Mouse (Mus musculus) embryonic facial prominence, embryonic 10.5 days (tissue): Measurements from ENCODE around the gene Nme4. TPM values are rescaled to one million over a fixed set of nuclear protein-coding genes. Genes with fewer than 3 reads are reported as not detected.
"Not testable (repeated sequence)": the region's sequence is repeated elsewhere in the genome, so short reads cannot be mapped to it uniquely, and the experiment has no call there.

Experiments
- DNase-seq: peaks from one replicate; pipeline ENCODE4 v3.0.0-alpha.2; 2017; ENCODE audit warnings: low spot score
- H3K27ac ChIP-seq: fragments of 300-500 bp; sonication (generic); replicated peaks from 2 replicates; pipeline ENCODE4 v1.5.1; 2016; ENCODE audit warnings: mild to moderate bottlenecking
- H3K27me3 ChIP-seq: fragments of 300-500 bp; sonication (generic); replicated peaks from 2 replicates; pipeline ENCODE4 v1.6.1; 2016; ENCODE audit warnings: low read depth, mild to moderate bottlenecking; ENCODE audit not compliant: poor library complexity, severe bottlenecking
- H3K36me3 ChIP-seq: fragments of 300-500 bp; sonication (generic); replicated peaks from 2 replicates; pipeline ENCODE4 v1.6.1; 2016; ENCODE audit warnings: mild to moderate bottlenecking, moderate library complexity
- H3K4me1 ChIP-seq: fragments of 300-500 bp; sonication (generic); 2 replicates; pipeline ENCODE4 v1.6.1; 2016
- H3K4me3 ChIP-seq: fragments of 300-500 bp; sonication (generic); 2 replicates; pipeline ENCODE4 v1.5.1; 2016; ENCODE audit warnings: mild to moderate bottlenecking, moderate library complexity
- H3K9me3 ChIP-seq: fragments of 300-500 bp; sonication (generic); 2 replicates; pipeline ENCODE4 v1.6.1; 2016; ENCODE audit warnings: mild to moderate bottlenecking
- WGBS: fragments of 180-500 bp; shearing (Covaris S2); methylation state at CpG from one replicate; pipeline ENCODE4 v1.1.7; 2016; 5-methylcytosine and 5-hydroxymethylcytosine counted together
- polyA plus RNA-seq: library from polyadenylated mRNA; unstranded; fragments of >200 nt; fragmentation: Nextera tagmentation; extraction: Ambion mirVana; gene quantifications from 2 replicates; pipeline ENCODE4 v1.2.1, GENCODE M21; 2016

The Nme4 gene
- polyA plus RNA-seq, 1 experiment from 2014 or later, result 159 TPM

DNA sequence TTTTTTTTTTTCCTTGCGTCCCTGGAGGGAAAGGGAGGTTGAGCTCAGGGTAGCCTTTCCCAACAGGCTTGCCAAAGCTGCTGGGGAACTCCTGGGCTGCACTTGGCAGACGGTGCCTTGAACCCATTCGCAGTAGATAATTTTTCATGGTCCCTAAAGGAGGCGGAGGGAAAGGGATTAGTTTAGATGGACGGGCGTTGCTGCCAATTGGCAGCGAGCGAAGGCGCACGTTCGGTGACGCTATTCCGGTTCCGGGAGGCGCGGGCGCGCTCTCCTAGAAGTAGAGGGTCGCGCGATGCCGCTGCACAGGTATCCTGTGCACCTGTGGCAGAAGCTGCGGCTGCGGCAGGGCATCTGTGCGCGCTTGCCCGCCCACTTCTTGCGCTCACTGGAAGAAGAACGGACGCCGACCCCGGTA is 27.9 kb upstream of the Nme4 start, which contains the start of gene Mrpl28:
TSS of gene Mrpl28 (plus strand) at position 234 of the 418 bp plus-strand sequence.
- peak within 1 kb of the TSS; percentile 81 for H3K27ac ChIP-seq

DNA sequence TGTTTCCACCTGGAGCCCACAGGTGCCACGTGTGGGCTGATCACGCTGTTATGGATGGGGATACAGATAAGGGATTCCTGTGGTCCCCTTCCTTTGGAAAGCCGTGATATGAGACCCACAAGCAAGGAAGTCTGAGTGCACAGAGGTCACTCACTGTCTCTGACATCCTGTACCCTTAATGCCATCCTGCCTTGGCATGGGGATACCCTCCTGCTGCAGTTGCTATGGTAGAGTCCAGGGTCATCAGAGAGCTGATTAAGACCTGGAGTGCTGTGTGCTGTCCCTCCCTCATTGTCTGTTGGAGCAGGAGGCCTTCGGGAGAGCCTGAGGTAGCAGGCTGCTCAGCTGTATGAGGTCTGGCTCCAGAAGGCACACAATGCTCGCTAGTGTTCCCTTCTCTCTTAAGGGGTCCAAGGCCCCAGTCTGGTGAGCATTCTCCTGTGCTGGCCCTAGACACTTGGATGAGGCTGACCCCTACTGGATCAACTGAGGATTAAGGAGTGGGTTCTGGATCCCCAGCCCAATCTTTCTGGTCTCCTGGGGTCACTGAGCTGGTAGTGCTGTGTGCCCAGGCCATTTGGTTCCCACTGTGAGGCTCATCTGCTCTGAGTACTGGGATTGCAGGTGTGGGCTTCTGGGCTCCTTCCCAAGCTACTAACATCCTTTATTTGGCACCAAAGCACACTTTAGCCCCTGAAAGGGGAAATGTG is 27.2 kb upstream of the Nme4 start:
- 54% methylated on average over 5 of the region's 5 CpGs for WGBS
- Histone ChIP-seq H3K36me3 (peaks cover 28% of the 10 kb centered on the region), H3K27me3 (peaks cover 23% of the 10 kb centered on the region), H3K4me1 (peaks cover 31% of the 10 kb centered on the region), H3K27ac (peak overlapping the region; percentile 15; the same call in 1 of the 2 replicates), H3K4me3 (peak overlapping the region; percentile 98; the same call in 1 of the 2 replicates), H3K9me3 (no peaks in the 10 kb centered on the region)
- no peak for DNase-seq

More for the DNA sequence above, 27.9 kb upstream of the Nme4 start, which contains the start of gene Mrpl28:
- Histone ChIP-seq H3K9me3 (no peaks in the 10 kb centered on the region), H3K4me3 (peak within 1 kb of the TSS; percentile 98), H3K27me3 (peaks cover 17% of the 10 kb centered on the region), H3K4me1 (peaks cover 31% of the 10 kb centered on the region), H3K36me3 (peaks cover 34% of the 10 kb centered on the region)
- WGBS, result under 1% methylated on average over 32 of the region's 32 CpGs
- peak; percentile 95 for DNase-seq

DNA sequence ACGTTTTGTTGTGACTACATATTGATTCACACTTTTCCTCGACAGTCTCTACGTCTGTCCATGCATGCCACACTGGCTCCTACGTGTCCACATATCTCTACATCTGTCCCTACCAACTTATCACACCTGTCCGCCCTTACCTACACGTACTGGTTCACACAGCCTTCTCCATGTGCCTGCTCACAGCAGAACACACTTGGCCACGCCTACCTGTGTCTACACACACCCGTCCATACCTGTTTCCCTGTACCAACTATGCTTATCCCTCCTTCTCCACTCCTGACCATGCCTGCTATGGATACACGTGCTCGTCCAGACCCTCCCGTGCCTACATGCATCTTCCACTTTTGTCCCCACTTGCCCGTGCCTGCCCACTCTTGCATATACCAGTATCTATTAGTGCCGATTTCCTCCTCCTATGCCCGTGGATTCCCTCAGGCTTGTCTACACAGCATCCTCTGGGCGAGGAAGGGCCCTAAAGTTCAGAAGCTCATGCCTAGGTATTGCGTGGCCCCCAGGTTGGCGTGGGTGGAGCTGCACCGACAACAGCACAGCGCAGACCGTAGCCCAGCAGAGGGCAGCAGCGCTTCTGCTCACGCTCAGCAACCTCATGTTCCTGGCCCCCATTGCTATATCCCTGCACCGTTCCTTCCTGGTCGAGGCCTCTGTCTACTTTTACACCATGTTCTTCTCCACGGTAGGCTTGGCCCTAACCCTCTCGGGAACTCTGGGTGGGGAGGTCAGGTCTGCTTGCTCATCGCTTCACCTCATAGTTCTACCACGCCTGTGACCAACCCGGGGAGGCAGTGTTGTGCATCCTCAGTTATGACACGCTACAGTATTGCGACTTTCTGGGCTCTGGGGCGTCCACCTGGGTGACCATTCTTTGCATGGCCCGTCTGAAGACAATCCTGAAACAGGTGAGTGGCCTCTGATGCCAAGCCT is 24.6 kb upstream of the Nme4 start:
- H3K27ac ChIP-seq, result peak overlapping the region; percentile 46; the same call in 1 of the 2 replicates
- peak overlapping the region; percentile 8; the same call in 1 of the 2 replicates for H3K4me3 ChIP-seq
- peaks cover 27% of the 10 kb centered on the region for H3K4me1 ChIP-seq
- H3K36me3 ChIP-seq, result peaks cover 2% of the 10 kb centered on the region
- no peaks in the 10 kb centered on the region for H3K9me3 ChIP-seq
- peak; percentile 74 for DNase-seq
- WGBS, result 52% methylated on average over 33 of the region's 33 CpGs
- H3K27me3 ChIP-seq, result peaks cover 49% of the 10 kb centered on the region

DNA sequence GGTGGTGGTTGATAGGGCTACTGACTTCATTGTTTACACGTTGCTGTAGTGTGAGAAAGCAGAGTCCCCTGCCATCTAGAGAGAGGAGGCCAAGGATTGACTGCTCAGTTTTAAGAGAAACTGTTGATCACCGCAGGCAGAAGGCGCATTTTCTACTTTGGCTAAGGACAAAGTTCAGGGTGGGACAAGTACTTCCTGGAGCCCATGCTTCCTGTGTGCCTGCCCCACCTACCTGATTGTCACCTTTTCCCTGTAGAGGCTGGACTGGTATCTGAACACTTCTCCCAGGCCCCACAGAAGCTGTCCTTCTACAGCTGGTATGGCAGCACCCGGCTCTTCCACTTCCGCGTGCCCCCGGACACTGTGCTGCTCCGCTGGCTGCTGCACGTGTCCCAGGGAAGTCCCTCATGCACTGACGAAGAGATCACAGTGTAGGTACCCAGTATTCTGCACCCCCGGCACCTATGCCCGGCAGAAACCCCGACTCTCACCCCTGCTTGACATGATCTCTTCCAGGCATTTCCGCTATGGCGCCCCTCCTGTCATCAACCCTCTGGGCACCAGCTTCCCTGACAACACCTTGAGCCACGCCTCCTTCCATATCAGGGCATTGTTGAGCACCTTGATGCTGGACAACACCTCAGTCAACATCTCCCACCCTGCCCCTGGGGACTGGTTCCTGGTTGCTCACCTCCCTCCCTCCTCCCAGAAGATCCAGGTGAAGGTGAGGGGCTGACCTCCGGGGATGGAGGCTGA is 21.3 kb upstream of the Nme4 start:
- Histone ChIP-seq H3K4me1 (peaks cover 22% of the 10 kb centered on the region), H3K27ac (no peak overlapping the region), H3K36me3 (no peaks in the 10 kb centered on the region), H3K27me3 (peaks cover 82% of the 10 kb centered on the region), H3K9me3 (no peaks in the 10 kb centered on the region), H3K4me3 (no peak overlapping the region)
- DNase-seq, result no peak
- 86% methylated on average over 17 of the region's 17 CpGs for WGBS

DNA sequence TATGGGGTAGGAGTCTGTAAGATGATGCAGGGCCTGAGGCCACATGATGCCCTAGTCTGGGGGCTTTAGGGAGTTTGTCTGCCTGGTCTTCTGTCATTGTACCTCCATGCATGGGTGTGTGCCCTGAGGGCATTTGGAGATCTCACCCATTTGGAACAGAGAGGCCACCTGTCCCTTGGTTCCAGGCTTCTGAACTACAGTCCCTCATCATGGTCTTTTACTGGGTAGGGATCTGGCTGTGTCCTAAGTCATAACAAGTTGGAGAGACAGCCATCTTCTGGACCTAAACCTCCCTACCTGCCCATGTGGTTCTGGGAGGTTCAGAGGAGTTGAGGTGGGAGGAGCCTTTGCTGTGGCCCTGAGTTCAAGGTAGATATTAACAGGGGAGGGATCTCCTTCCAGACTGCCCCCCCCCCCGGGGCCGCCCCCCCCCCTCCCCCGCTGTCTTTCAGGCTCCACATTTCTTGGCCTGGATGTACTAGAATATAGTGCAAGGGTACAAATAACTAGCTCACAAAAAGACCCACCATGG is 20.6 kb upstream of the Nme4 start:
- no peak overlapping the region for H3K4me3 ChIP-seq
- 69% methylated on average over 3 of the region's 3 CpGs for WGBS
- no peaks in the 10 kb centered on the region for H3K36me3 ChIP-seq
- DNase-seq, result no peak
- peaks cover 27% of the 10 kb centered on the region for H3K4me1 ChIP-seq
- no peaks in the 10 kb centered on the region for H3K9me3 ChIP-seq
- H3K27ac ChIP-seq, result no peak overlapping the region
- peaks cover 89% of the 10 kb centered on the region for H3K27me3 ChIP-seq

DNA sequence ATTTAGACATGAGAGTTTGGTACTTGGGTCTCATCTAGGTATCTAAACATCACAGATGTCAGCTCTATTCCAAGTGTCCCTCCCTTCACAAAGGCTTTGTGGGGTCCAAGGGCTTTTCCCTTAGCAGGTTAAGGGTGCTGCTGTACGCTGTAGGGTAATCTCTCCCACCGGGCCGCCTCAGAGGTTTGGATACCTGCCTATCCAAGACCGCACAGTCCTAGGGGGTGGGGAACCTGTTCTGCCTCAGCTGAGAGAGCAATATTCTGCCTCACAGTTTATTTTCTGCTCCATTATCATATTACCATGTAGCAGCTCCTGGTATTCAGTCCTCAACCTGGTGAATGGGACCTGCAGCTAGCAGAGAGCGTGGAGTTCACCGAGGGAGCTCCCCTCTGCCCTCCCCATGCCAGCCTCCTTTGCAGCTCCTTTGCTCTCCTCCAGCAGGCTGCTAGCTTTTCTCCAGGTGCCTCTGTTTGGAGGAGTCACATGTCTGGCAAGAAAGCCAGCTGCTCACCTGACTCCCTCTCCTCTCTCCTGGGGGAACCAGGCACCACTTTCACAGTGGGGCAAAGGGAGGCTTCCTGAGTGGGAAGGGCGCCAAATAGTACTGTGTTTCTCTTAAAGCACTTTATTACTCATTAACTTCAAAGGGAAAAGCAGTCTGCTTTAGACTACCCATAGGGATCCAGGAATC is 19.9 kb upstream of the Nme4 start:
- H3K27me3 ChIP-seq, result peaks cover 96% of the 10 kb centered on the region

DNA sequence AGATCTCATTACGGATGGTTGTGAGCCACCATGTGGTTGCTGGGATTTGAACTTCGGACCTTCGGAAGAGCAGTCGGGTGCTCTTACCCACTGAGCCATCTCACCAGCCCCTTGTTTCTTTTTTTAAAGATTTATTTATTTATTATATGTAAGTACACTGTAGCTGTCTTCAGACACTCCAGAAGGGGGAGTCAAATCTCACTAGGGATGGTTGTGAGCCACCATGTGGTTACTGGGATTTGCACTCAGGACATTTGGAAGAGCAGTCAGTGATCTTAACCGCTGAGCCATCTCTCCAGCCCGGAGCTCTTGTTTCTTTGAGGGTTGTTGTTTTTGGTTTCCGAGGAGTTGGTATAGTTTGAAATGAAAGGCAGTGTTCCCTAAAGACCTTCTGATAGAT is 19.1 kb upstream of the Nme4 start:
- Histone ChIP-seq H3K27me3 (peaks cover 97% of the 10 kb centered on the region), H3K4me1 (peaks cover 26% of the 10 kb centered on the region)
- not testable (repeated sequence) for H3K36me3 ChIP-seq, H3K4me3 ChIP-seq, H3K27ac ChIP-seq, DNase-seq, H3K9me3 ChIP-seq
- WGBS, result 69% methylated on average over 7 of the region's 7 CpGs

More for the DNA sequence above, 19.9 kb upstream of the Nme4 start:
- no peak for DNase-seq
- Histone ChIP-seq H3K9me3 (no peaks in the 10 kb centered on the region), H3K4me3 (no peak overlapping the region), H3K27ac (no peak overlapping the region), H3K36me3 (no peaks in the 10 kb centered on the region), H3K4me1 (peaks cover 28% of the 10 kb centered on the region)
- WGBS, result 87% methylated on average over 7 of the region's 7 CpGs

DNA sequence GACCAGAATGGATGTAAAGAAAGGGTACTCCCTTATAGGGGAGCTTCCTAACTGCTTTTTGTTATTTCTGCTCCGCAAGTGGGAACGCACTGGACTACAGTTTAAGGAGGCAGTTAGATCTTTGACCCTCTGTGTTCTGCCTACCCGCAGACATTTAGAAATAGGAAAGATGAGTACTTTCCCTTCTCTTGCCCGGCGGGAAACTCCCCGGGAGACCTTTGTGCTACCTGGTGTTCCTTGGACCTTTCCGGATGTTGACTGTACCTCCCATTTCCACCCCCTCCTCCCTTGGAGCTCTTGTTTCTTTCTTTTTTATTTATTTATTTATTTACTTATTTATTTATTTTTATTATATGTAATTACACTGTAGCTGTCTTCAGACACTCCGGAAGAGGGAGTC is 18.7 kb upstream of the Nme4 start:
- DNase-seq, result no peak

DNA sequence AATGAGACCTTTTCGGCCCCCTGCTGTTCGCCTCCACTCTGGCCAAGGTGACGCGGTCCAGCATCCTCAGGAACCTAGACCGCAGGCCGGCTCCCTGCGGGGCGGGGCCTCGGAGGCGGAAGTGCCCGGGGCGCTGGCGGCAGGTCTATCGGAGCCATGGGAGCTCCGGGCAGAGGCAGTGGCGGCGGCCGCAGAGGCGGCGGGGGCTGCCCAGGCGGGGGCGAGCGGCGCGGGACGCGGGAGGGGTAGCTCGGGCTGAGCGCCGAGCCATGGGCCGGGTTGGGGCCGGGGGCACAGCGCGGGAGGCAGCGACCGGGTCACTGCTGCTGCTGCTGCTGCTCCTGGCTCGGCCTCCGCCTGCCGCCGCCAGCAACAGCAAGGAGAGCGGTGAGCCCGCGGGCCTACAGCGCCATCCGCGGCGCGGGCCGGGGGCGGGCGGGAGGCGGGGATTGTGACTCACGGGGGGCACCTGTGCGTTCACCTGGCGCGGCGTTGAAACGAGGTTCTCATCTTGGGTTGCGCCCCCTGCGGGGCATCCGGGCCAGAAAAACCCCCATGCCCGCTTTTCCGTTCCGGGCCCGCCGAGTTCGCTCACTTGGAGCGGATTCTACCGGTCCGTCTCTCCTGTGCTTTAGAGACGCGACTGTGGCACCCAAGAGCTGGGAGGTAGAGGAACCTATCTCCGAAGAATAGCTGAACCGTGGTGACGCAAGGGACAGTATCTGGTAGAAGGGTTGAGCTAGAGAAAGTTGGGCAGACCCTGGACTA is 18.0 kb upstream of the Nme4 start, which contains the start of gene Tmem8:
TSS of gene Tmem8 (plus strand) at position 119 of the 768 bp plus-strand sequence.
- peak; percentile 77 for DNase-seq
- Histone ChIP-seq H3K4me1 (peaks cover 26% of the 10 kb centered on the region), H3K27ac (peak within 1 kb of the TSS; percentile 66), H3K4me3 (peak within 1 kb of the TSS; percentile 81), H3K27me3 (peaks cover 95% of the 10 kb centered on the region), H3K9me3 (no peaks in the 10 kb centered on the region), H3K36me3 (no peaks in the 10 kb centered on the region)
- WGBS, result under 1% methylated on average over 75 of the region's 75 CpGs

More for the DNA sequence above, 18.7 kb upstream of the Nme4 start:
- Histone ChIP-seq H3K36me3 (no peaks in the 10 kb centered on the region), H3K9me3 (no peaks in the 10 kb centered on the region), H3K4me1 (peaks cover 26% of the 10 kb centered on the region), H3K27me3 (peaks cover 97% of the 10 kb centered on the region), H3K27ac (no peak overlapping the region), H3K4me3 (peak overlapping the region; percentile 81)
- WGBS, result 14% methylated on average over 8 of the region's 8 CpGs

DNA sequence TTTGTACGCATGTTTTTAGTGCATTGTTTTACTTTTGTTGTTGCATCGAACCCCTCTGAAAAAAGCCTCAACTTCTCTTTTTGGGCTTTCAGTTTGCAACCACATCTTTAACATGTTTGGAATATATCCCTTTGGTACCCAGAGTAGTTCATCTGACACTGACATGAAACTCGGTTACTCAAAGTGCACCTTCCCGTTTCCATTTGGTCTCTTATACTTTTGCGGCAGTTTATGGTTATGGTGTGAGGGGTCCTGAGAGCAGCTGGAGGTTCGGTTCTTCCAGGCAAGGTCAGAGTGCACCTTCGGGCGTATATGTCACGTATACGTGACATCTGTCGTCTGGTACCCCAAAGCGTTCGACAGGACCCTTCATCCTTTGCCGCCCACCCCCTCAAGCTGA is 17.3 kb upstream of the Nme4 start:
- no peak overlapping the region for H3K27ac ChIP-seq
- H3K4me3 ChIP-seq, result peak overlapping the region; percentile 81
- 18% methylated on average over 14 of the region's 14 CpGs for WGBS
- peaks cover 26% of the 10 kb centered on the region for H3K4me1 ChIP-seq
- peaks cover 89% of the 10 kb centered on the region for H3K27me3 ChIP-seq
- no peaks in the 10 kb centered on the region for H3K9me3 ChIP-seq
- no peak for DNase-seq
- no peaks in the 10 kb centered on the region for H3K36me3 ChIP-seq

DNA sequence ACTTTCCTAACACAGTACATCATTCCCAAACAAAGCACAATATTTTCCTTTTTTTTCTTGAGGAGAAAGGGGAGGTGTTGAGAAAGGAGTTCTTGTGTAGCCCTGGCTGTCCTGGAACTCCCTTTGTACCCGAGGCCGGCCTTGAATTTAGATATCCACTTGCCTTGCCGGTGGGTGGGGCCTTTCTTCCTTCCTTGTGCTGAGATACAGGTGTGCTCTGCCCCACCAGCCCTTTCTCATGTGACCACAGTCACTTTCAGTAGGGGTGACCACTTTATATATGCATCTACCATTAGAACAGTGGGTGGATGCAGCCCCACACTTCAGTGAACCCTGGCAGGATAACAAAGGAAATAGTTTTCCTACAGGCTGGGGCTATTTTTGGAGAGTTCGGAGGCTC is 16.3 kb upstream of the Nme4 start:
- no peaks in the 10 kb centered on the region for H3K9me3 ChIP-seq
- WGBS, result 18% methylated on average over 4 of the region's 4 CpGs
- no peak overlapping the region for H3K27ac ChIP-seq
- peaks cover 79% of the 10 kb centered on the region for H3K27me3 ChIP-seq
- H3K36me3 ChIP-seq, result no peaks in the 10 kb centered on the region
- peaks cover 26% of the 10 kb centered on the region for H3K4me1 ChIP-seq
- H3K4me3 ChIP-seq, result no peak overlapping the region
- DNase-seq, result no peak
